Mouse (Mus musculus): Measurements from ENCODE around the gene Fam131c.

GRCm38 (mm10) chr4:141365126-141365525, 2.9 kb upstream of the Fam131c start:
- no peak for TF ChIP-seq CTCF (IDR thresholded peaks at IDR 0.05)
- TF ChIP-seq POLR2A (IDR thresholded peaks at IDR 0.05; ENCODE audit: insufficient read depth, low read depth, low read length) = no peak
- no peak for TF ChIP-seq EP300 (IDR thresholded peaks at IDR 0.05; ENCODE audit: insufficient read depth, low read depth, low read length)
